Mouse (Mus musculus) liver, postnatal 0 days (tissue): ENCODE measurements around the gene Prpf19. TPM values are rescaled to one million over a fixed set of nuclear protein-coding genes. Genes with fewer than 3 reads are reported as not detected.

Experiments used
- ATAC-seq: fragments of 200-750 bp; cut with Nextera tagmentation; 2 replicates; pipeline ENCODE4 v1.8.0; 2017; ENCODE audit warnings: mild to moderate bottlenecking, moderate library complexity
- DNase-seq: peaks from one replicate; pipeline ENCODE4 v3.0.0-alpha.2; 2016
- H3K27ac ChIP-seq: fragments of 300-500 bp; sonication (generic); 2 replicates; pipeline ENCODE4 v1.5.1; 2014; ENCODE audit warnings: antibody characterized with exemption, moderate library complexity, mild to moderate bottlenecking, low read depth
- H3K27me3 ChIP-seq: fragments of 300-500 bp; sonication (generic); 2 replicates; pipeline ENCODE4 v1.6.1; 2014; ENCODE audit warnings: low read length, control low read depth, mixed read lengths; ENCODE audit not compliant: insufficient read depth
- H3K36me3 ChIP-seq: fragments of 300-500 bp; sonication (generic); replicated peaks from 2 replicates; pipeline ENCODE4 v1.6.1; 2014; ENCODE audit warnings: mild to moderate bottlenecking, control low read depth, low read length, moderate library complexity, mixed read lengths; ENCODE audit not compliant: insufficient read depth
- H3K4me1 ChIP-seq: fragments of 300-500 bp; sonication (generic); 2 replicates; pipeline ENCODE4 v1.6.1; 2014; ENCODE audit warnings: antibody characterized with exemption, mild to moderate bottlenecking, control low read depth; ENCODE audit not compliant: insufficient read depth
- H3K4me2 ChIP-seq: fragments of 300-500 bp; sonication (generic); 2 replicates; pipeline ENCODE4 v1.6.1; 2014; ENCODE audit warnings: low read depth, mild to moderate bottlenecking, low read length, moderate library complexity, mixed read lengths
- H3K4me3 ChIP-seq: fragments of 300-500 bp; sonication (generic); 2 replicates; pipeline ENCODE4 v1.5.1; 2014; ENCODE audit warnings: low read depth, low read length
- H3K9ac ChIP-seq: fragments of 300-500 bp; sonication (generic); replicated peaks from 2 replicates; pipeline ENCODE4 v1.6.1; 2014; ENCODE audit warnings: mild to moderate bottlenecking, moderate library complexity
- H3K9me3 ChIP-seq: fragments of 300-500 bp; sonication (generic); 2 replicates; pipeline ENCODE4 v1.6.1; 2016; ENCODE audit warnings: mild to moderate bottlenecking, control low read depth, low read length, mixed read lengths
- CTCF ChIP-seq: sonication (generic); IDR thresholded peaks from 2 replicates; pipeline ENCODE4 v1.5.1; 2016; ENCODE audit warnings: antibody characterized with exemption, low read depth
- EP300 ChIP-seq: IDR thresholded peaks from 2 replicates; pipeline ENCODE4 v1.6.1; 2016; ENCODE audit warnings: antibody characterized with exemption, low read depth, mild to moderate bottlenecking
- WGBS: fragments of 180-500 bp; shearing (Covaris S2); extraction: QIAGEN DNeasy Blood & Tissue Kit; methylation state at CpG from one replicate; pipeline ENCODE4 v1.1.7; 2014; ENCODE audit not compliant: insufficient replicate concordance; 5-methylcytosine and 5-hydroxymethylcytosine counted together
- polyA plus RNA-seq: library from polyadenylated mRNA; unstranded; fragments of >200 nt; fragmentation: Nextera tagmentation; extraction: Ambion mirVana; gene quantifications from 2 replicates; pipeline ENCODE4 v1.2.1, GENCODE M21; 2015

The Prpf19 gene
- polyA plus RNA-seq, 1 experiment from 2014 or later, result 12.7 TPM

GRCm38 (mm10) chr19:10947219-10947618 lies 52.2 kb downstream of the Prpf19 start:
- Histone ChIP-seq H3K9me3 (no peaks in the 10 kb centered on the region), H3K4me3 (peak overlapping the region; percentile 75), H3K9ac (peak overlapping the region; percentile 90), H3K4me2 (peak overlapping the region; percentile 93), H3K27me3 (no peaks in the 10 kb centered on the region), H3K27ac (peak overlapping the region; percentile 73), H3K36me3 (peaks cover 29% of the 10 kb centered on the region), H3K4me1 (peaks cover 24% of the 10 kb centered on the region)
- 76% methylated on average over 5 of the region's 5 CpGs for WGBS
- DNase-seq (no peak), ATAC-seq (no peak)
- no peak for TF ChIP-seq EP300
- no peak for TF ChIP-seq CTCF

DNA sequence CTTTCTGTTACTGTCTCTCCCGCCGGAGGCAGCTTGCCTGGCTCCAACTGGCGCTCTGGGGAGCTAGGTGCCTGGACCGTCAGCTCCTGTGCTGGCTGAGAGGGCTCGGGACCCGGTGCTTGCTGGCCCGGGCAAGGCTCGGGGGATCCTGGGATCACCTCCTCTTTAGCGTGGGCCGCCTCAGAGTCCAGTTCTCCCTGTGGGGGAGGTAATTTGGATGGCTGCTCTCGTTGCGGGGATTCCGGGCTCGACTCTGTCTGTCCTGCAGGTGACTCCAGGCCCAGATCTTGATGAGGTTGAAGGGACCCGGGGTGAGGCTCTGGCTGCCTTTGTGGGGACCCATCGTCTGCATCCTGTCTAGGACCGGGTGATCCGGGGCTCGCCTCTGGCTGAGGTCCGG lies 53.4 kb downstream of the Prpf19 start:
- H3K27me3 ChIP-seq, result peaks cover 3% of the 10 kb centered on the region; the same call in 1 of the 2 replicates
- H3K9ac ChIP-seq, result peak overlapping the region; percentile 90
- no peaks in the 10 kb centered on the region for H3K9me3 ChIP-seq
- H3K27ac ChIP-seq, result peak overlapping the region; percentile 73
- peak; percentile 43 for DNase-seq
- H3K4me2 ChIP-seq, result peak overlapping the region; percentile 93
- WGBS, result 0% methylated on average over 20 of the region's 20 CpGs
- H3K36me3 ChIP-seq, result peaks cover 17% of the 10 kb centered on the region
- H3K4me1 ChIP-seq, result peaks cover 24% of the 10 kb centered on the region
- no peak; the same call in none of the 2 replicates for ATAC-seq
- H3K4me3 ChIP-seq, result peak overlapping the region; percentile 75
- TF ChIP-seq EP300 (no peak), CTCF (no peak)

DNA sequence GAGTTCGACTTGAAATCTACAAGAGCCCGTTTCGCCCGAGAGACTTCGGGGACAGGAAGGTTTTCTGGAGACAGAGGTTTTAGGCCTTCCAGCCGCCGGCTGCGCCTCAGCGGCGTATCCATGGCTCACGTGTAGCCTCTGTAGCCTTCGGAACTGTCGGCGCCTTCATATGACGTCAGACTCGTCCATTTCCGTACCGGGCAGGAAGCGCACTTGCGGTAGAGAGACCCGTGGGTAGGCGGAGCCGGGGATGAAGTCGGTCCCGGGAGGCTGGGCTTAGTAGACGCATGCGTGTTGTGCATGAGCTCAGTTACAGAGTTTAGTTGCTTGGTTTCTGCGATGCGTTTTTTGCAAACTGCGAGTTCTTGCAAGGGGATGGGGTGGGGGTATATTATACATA lies 54.1 kb downstream of the Prpf19 start, which contains the start of gene Ccdc86:
Ccdc86 (minus strand) TSS at position 155 of the 400 bp plus-strand sequence.
- WGBS, result under 1% methylated on average over 30 of the region's 30 CpGs
- peak; percentile 98 for DNase-seq
- Histone ChIP-seq H3K9ac (peak within 1 kb of the TSS; percentile 90), H3K4me3 (peak within 1 kb of the TSS; percentile 75), H3K27me3 (peaks cover 3% of the 10 kb centered on the region; the same call in 1 of the 2 replicates), H3K4me1 (peaks cover 24% of the 10 kb centered on the region), H3K9me3 (no peaks in the 10 kb centered on the region), H3K27ac (peak within 1 kb of the TSS; percentile 73), H3K4me2 (peak within 1 kb of the TSS; percentile 93), H3K36me3 (peaks cover 10% of the 10 kb centered on the region)
- TF ChIP-seq CTCF (no peak), EP300 (no peak; the same call in 1 of the 2 replicates)
- ATAC-seq, result peak; percentile 98

GRCm38 (mm10) chr19:10949558-10949957 lies 54.5 kb downstream of the Prpf19 start:
- TF ChIP-seq CTCF (no peak), EP300 (no peak)
- H3K27me3 ChIP-seq, result peaks cover 3% of the 10 kb centered on the region; the same call in 1 of the 2 replicates
- 31% methylated on average over 9 of the region's 9 CpGs for WGBS
- ATAC-seq (no peak; the same call in 1 of the 2 replicates), DNase-seq (no peak)
- H3K4me3 ChIP-seq, result peak overlapping the region; percentile 75
- peak overlapping the region; percentile 53 for H3K9ac ChIP-seq
- H3K4me2 ChIP-seq, result peak overlapping the region; percentile 93
- peak overlapping the region; percentile 55; the same call in 1 of the 2 replicates for H3K27ac ChIP-seq
- peaks cover 24% of the 10 kb centered on the region for H3K4me1 ChIP-seq
- no peaks in the 10 kb centered on the region for H3K9me3 ChIP-seq
- H3K36me3 ChIP-seq, result peaks cover 7% of the 10 kb centered on the region

GRCm38 (mm10) chr19:10952021-10952939 lies 57.2 kb downstream of the Prpf19 start:
- DNase-seq, result no peak
- Histone ChIP-seq H3K27ac (peak overlapping the region; percentile 29; the same call in 1 of the 2 replicates), H3K9me3 (no peaks in the 10 kb centered on the region), H3K4me1 (peaks cover 10% of the 10 kb centered on the region), H3K4me2 (no peak overlapping the region), H3K36me3 (no peaks in the 10 kb centered on the region), H3K4me3 (no peak overlapping the region), H3K27me3 (peaks cover 3% of the 10 kb centered on the region; the same call in 1 of the 2 replicates), H3K9ac (0 out of 2 replicates have a peak overlapping the region, but pooled peaks have one; percentile 1)
- no peak for TF ChIP-seq CTCF
- TF ChIP-seq EP300, result no peak
- 57% methylated on average over 11 of the region's 11 CpGs for WGBS
- ATAC-seq, result no peak

Other genes starting within 250 kb of the Prpf19 start
- gene Pga5, start 217.2 kb upstream of the Prpf19 start, polyA plus RNA-seq, result 0.07 TPM in 1 of 2 replicates, not detected in the other
- 8.2 and 9.4 TPM in 2 replicates for gene Vps37c, start 206.5 kb upstream of the Prpf19 start, polyA plus RNA-seq
- gene Cd5, start 156.2 kb upstream of the Prpf19 start, polyA plus RNA-seq, result 0.16 and 0.17 TPM in 2 replicates
- gene Cd6, start 65.2 kb upstream of the Prpf19 start, polyA plus RNA-seq, result 0.11 TPM in 1 of 2 replicates, not detected in the other
- 4.2 and 4.4 TPM in 2 replicates for gene Slc15a3, start 55.5 kb upstream of the Prpf19 start, polyA plus RNA-seq
- gene Tmem132a, start 25.3 kb upstream of the Prpf19 start, polyA plus RNA-seq, result 2.0 and 2.1 TPM in 2 replicates
- 12.8 and 13.2 TPM in 2 replicates for gene Tmem109, start 13.2 kb upstream of the Prpf19 start, polyA plus RNA-seq
- gene Zp1, start 25.4 kb downstream of the Prpf19 start, polyA plus RNA-seq, result not detected in 2 replicates
- gene Ptgdr2, start 41.9 kb downstream of the Prpf19 start, polyA plus RNA-seq, result not detected in 2 replicates
- gene Ccdc86, start 54.0 kb downstream of the Prpf19 start, polyA plus RNA-seq, result 11.6 and 12.4 TPM in 2 replicates
- gene Ms4a10, start 79.4 kb downstream of the Prpf19 start, polyA plus RNA-seq, result not detected in 2 replicates
- gene Ms4a15, start 98.0 kb downstream of the Prpf19 start, polyA plus RNA-seq, result not detected in 2 replicates
- gene Ms4a18, start 122.8 kb downstream of the Prpf19 start, polyA plus RNA-seq, result not detected in 2 replicates
- gene Ms4a8a, start 185.9 kb downstream of the Prpf19 start, polyA plus RNA-seq, result 0.13 and 0.26 TPM in 2 replicates
- gene 1700017D01Rik, start 235.6 kb downstream of the Prpf19 start, polyA plus RNA-seq, result not detected in 2 replicates